8 mouse cellular contexts compared by ENCODE assay signal in the genomic region with DNA sequence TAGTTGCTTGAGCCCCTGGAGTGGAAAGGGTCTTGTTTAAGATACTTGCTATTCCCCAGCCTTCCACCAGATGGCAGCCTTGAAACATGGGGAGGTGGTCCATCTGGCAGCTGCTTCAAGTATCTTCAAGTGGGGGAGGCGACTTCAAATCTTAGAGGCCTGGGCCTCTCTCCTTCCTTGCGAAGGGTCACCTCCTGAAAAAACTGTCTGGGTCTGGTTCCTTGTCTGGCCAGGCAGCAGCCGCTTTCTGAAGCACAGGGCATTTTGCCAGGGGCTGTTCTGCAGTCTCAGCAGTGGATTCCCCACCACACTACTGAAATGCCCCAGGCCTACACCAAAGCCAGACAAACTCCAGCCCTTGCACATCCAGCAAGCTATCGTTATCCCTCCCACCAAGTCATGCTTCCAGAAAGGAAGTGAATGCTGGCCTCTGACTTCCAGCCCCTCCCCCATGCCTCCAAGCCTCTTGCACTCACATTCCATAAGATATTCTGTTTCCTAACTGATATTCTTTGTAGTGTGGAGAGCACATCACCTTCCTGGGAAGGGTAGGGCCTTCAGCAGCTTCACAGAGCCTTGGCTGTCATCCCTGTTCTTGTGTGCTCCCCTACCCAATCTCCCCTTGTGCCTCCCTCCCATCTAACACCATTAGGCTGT. TPM values are rescaled to one million over a fixed set of nuclear protein-coding genes. Genes with fewer than 3 reads are reported as not detected.
A peak's percentile ranks its signal among the peaks of the same experiment; 100 is the strongest.
DNase-seq lines count a peak whose midpoint lies in the region; ATAC-seq lines count a peak whose summit lies in the region.

No protein-coding gene starts in this region.

- WGBS in forebrain, embryonic 10.5 days: 16% methylated on average over 4 of the region's 4 CpGs
- WGBS in heart, embryonic 14.5 days: 3% methylated on average over 4 of the region's 4 CpGs
- WGBS in liver, embryonic 11.5 days: 12% methylated on average over 4 of the region's 4 CpGs
- 12% methylated on average over 4 of the region's 4 CpGs for WGBS in neural tube, embryonic 11.5 days

- H3K27me3 ChIP-seq in forebrain, embryonic 10.5 days (ENCODE audit: poor library complexity, severe bottlenecking): no peaks in the 10 kb centered on the region
- no peaks in the 10 kb centered on the region for H3K27me3 ChIP-seq in heart, embryonic 14.5 days (ENCODE audit: control insufficient read depth, insufficient read depth, low read length)
- H3K27me3 ChIP-seq in liver, embryonic 11.5 days (replicated peaks; ENCODE audit: control insufficient read depth, insufficient read depth, low read length): no peaks in the 10 kb centered on the region
- H3K27me3 ChIP-seq in neural tube, embryonic 11.5 days (ENCODE audit: control insufficient read depth, insufficient read depth, low read length): no peaks in the 10 kb centered on the region

- no peaks in the 10 kb centered on the region for H3K36me3 ChIP-seq in forebrain, embryonic 10.5 days (replicated peaks)
- no peaks in the 10 kb centered on the region for H3K36me3 ChIP-seq in heart, embryonic 14.5 days (ENCODE audit: control insufficient read depth, insufficient read depth, low read length)
- no peaks in the 10 kb centered on the region for H3K36me3 ChIP-seq in liver, embryonic 11.5 days (ENCODE audit: control insufficient read depth, insufficient read depth, low read length)
- no peaks in the 10 kb centered on the region for H3K36me3 ChIP-seq in neural tube, embryonic 11.5 days (ENCODE audit: control insufficient read depth, insufficient read depth, low read length)

- peak overlapping the region; percentile 78 for H3K27ac ChIP-seq in forebrain, embryonic 10.5 days
- H3K27ac ChIP-seq in heart, embryonic 14.5 days (replicated peaks in 1 of 2; ENCODE audit: control insufficient read depth in 1 of 2, insufficient read depth in 1 of 2, low read depth in 2 of 2, low read length in 2 of 2): peak overlapping the region; percentile 60 to 83
- peak overlapping the region; percentile 73 for H3K27ac ChIP-seq in liver, embryonic 11.5 days (ENCODE audit: low read depth, low read length)
- H3K27ac ChIP-seq in neural tube, embryonic 11.5 days (ENCODE audit: low read depth, low read length): 0 out of 2 replicates have a peak overlapping the region, but pooled peaks have one; percentile 30

- no peak overlapping the region for H3K4me3 ChIP-seq in forebrain, embryonic 10.5 days
- no peak overlapping the region for H3K4me3 ChIP-seq in heart, embryonic 14.5 days (ENCODE audit: control insufficient read depth in 1 of 2, insufficient read depth in 1 of 2, low read depth in 1 of 2, low read length in 2 of 2)
- no peak overlapping the region for H3K4me3 ChIP-seq in liver, embryonic 11.5 days (ENCODE audit: low read depth, low read length)
- no peak overlapping the region for H3K4me3 ChIP-seq in neural tube, embryonic 11.5 days (ENCODE audit: low read depth, low read length)

- peak; percentile 72 for ATAC-seq in heart, embryonic 14.5 days (ENCODE audit: insufficient number of reproducible peaks, insufficient read depth, low FRiP score, low read depth)
- peak; percentile 39 for ATAC-seq in liver, embryonic 11.5 days (replicated peaks; ENCODE audit: low FRiP score)
- ATAC-seq in neural tube, embryonic 11.5 days (ENCODE audit: insufficient read depth, low FRiP score, low TSS enrichment): no peak

- H3K4me1 ChIP-seq in forebrain, embryonic 10.5 days: peaks cover 17% of the 10 kb centered on the region
- peaks cover 13 to 15% of the 10 kb centered on the region in 2 experiments for H3K4me1 ChIP-seq in heart, embryonic 14.5 days (ENCODE audit: control insufficient read depth in 2 of 2, insufficient read depth in 2 of 2, low read length in 2 of 2)
- H3K4me1 ChIP-seq in liver, embryonic 11.5 days (replicated peaks; ENCODE audit: control insufficient read depth, insufficient read depth, low read length): 0 out of 2 replicates have a peak, but pooled peaks cover 5% of the 10 kb centered on the region
- no peaks in the 10 kb centered on the region for H3K4me1 ChIP-seq in neural tube, embryonic 11.5 days (ENCODE audit: control insufficient read depth, insufficient read depth, low read length)

- no peak overlapping the region for H3K4me2 ChIP-seq in heart, embryonic 14.5 days (ENCODE audit: low read length)
- H3K4me2 ChIP-seq in liver, embryonic 11.5 days: no peak overlapping the region
- no peak overlapping the region for H3K4me2 ChIP-seq in neural tube, embryonic 11.5 days (ENCODE audit: low read depth)

- DNase-seq in 416B (ENCODE audit: low read depth): peak; percentile 51
- peak; percentile 24 to 67 for DNase-seq in adrenal gland, postnatal 4 days (ENCODE audit: low spot score in 2 of 2)
- peak; percentile 75 for DNase-seq in forebrain, embryonic 10.5 days (ENCODE audit: extremely low spot score, low spot score)
- DNase-seq in kidney, postnatal 14 days: peak; percentile 86
- DNase-seq in liver, embryonic 11.5 days (ENCODE audit: low spot score): peak; percentile 53
- DNase-seq in neural tube, embryonic 11.5 days (ENCODE audit: low spot score): peak; percentile 76
- peak; percentile 85 for DNase-seq in testis, postnatal 10 days (ENCODE audit: low spot score)

- H3K9me3 ChIP-seq in forebrain, embryonic 10.5 days: no peaks in the 10 kb centered on the region
- no peaks in the 10 kb centered on the region for H3K9me3 ChIP-seq in heart, embryonic 14.5 days (ENCODE audit: control insufficient read depth, low read length)
- H3K9me3 ChIP-seq in liver, embryonic 11.5 days (ENCODE audit: control insufficient read depth, low read length): no peaks in the 10 kb centered on the region
- no peaks in the 10 kb centered on the region for H3K9me3 ChIP-seq in neural tube, embryonic 11.5 days (ENCODE audit: control insufficient read depth, low read length)

- H3K9ac ChIP-seq in heart, embryonic 14.5 days (ENCODE audit: low read length): 0 out of 2 replicates have a peak overlapping the region, but pooled peaks have one; percentile 25
- no peak overlapping the region for H3K9ac ChIP-seq in liver, embryonic 11.5 days (ENCODE audit: low read depth, low read length)
- peak overlapping the region; percentile 23; the same call in 1 of the 2 replicates for H3K9ac ChIP-seq in neural tube, embryonic 11.5 days (ENCODE audit: low read length)

RNA-seq across cellular contexts. Expression of gene Cops8, which starts 48.1 kb away (rescaled TPM):
- total RNA-seq in adrenal gland, postnatal 4 days (2021): 10 to 100 TPM; 91.2 to 96.9 TPM
- polyA plus RNA-seq in forebrain, embryonic 10.5 days (2016; fragmentation: Nextera tagmentation; extraction: Ambion mirVana): 189 and 196 TPM in 2 replicates
- 125 and 128 TPM in 2 replicates for polyA plus RNA-seq in heart, embryonic 14.5 days (2014; fragmentation: Nextera tagmentation; extraction: Ambion mirVana)
- polyA plus RNA-seq in liver, embryonic 11.5 days (2014; fragmentation: Nextera tagmentation; extraction: Ambion mirVana): 126 and 136 TPM in 2 replicates
- polyA plus RNA-seq in neural tube, embryonic 11.5 days (2014; fragmentation: Nextera tagmentation; extraction: Ambion mirVana): 192 and 200 TPM in 2 replicates
